Mouse (Mus musculus): ENCODE measurements around the gene Itgb6. TPM values are rescaled to one million over a fixed set of nuclear protein-coding genes. Genes with fewer than 3 reads are reported as not detected.

The Itgb6 gene
- polyA plus RNA-seq, 1 experiment: not detected

DNA sequence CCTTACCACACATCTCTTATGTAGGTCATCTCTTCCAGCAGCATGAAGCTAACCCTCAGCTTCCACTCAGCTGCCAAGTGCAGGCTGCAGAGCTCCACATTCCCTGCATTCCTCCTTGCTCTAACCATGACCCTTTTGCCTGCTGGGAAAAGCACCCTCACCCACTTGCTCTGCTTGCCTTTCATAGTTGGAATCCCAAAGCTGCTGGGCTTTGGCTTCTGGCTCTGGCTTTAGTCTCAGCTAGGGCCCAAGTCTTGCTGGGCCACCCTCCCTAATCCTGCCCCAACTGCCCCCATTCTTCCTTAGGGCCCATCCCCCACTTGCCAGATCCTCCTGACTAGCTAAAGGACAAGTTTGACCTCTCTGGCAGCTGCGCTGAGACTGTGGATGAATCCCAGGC, 24.3 kb downstream of the Itgb6 start:
- no peak for TF ChIP-seq GATA1 (IDR thresholded peaks at IDR 0.05; ENCODE audit: low read length)

DNA sequence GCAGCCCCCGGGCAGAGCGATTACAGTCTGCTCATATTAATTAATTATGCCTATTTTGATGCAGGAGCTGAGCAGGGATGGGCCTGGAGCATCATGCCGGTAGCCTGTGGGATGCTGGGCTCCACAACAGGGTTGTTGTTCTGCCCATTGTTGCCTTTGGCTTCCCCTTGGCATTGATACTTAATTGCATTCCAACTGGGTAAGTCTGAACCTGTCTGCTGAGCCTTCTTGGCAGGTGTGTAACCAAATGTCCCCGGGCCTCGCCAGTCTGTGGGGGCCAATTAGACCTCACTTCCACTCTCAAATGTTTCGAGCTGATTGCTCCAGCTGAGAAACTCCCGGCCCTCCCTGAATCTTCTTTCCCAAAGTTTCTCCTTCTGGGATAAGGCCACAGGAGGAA, 24.9 kb downstream of the Itgb6 start:
- TF ChIP-seq GATA1 (IDR thresholded peaks at IDR 0.05; ENCODE audit: low read length): no peak

- no peak for TF ChIP-seq GATA1 (IDR thresholded peaks at IDR 0.05; ENCODE audit: low read length)
Observed at GRCm38 (mm10) chr2:60696559-60696958, 25.9 kb downstream of the Itgb6 start.

GRCm38 (mm10) chr2:60695706-60696105, 26.7 kb downstream of the Itgb6 start:
- TF ChIP-seq GATA1 (IDR thresholded peaks at IDR 0.05; ENCODE audit: low read length): no peak

DNA sequence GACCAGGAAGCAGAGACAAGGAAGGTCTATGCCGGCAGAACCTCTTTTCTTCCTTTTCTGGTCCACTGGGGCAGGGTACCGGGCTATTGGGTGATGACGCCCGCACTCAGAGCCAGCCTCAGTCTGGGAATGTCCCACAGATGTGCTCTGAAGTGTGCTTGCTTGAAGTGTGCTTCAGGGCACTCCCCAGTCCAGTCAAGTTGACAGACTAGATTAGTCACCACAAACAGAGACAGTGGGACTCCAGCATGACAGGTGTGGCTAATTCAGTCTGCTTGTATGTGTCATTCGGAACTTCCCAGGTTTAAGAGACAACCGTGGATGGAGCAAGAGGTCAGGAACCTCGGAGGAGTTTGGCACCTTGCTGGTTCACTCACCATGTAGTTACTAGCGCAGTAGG, 27.9 kb downstream of the Itgb6 start:
- no peak for TF ChIP-seq GATA1 (IDR thresholded peaks at IDR 0.05; ENCODE audit: low read length)

DNA sequence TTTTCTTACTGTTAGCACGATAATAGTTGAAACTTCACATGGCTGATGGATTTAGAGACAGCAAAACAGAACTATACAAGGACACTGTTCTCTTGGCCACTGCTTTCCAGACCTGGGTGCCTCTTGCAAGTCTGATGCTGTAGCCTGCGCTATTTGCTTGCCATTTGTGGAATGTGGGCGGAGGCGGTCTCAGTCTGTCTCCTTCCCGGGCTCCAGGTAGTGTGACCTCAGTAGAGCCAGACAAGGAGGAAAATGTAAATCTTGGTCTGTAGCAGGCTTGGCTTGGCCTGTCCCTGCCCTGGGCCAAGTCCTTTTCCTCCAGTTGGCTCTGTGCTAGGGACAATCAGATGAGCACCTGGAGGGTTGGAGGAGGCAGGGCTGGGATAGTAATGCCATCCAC, 30.2 kb downstream of the Itgb6 start:
- TF ChIP-seq GATA1 (IDR thresholded peaks at IDR 0.05; ENCODE audit: low read length): no peak

- TF ChIP-seq GATA1 (IDR thresholded peaks at IDR 0.05; ENCODE audit: low read length): no peak
Observed at GRCm38 (mm10) chr2:60690212-60690611, 32.2 kb downstream of the Itgb6 start.

- TF ChIP-seq GATA1 (IDR thresholded peaks at IDR 0.05; ENCODE audit: low read length): no peak
Observed at GRCm38 (mm10) chr2:60688944-60689615, 33.4 kb downstream of the Itgb6 start.

DNA sequence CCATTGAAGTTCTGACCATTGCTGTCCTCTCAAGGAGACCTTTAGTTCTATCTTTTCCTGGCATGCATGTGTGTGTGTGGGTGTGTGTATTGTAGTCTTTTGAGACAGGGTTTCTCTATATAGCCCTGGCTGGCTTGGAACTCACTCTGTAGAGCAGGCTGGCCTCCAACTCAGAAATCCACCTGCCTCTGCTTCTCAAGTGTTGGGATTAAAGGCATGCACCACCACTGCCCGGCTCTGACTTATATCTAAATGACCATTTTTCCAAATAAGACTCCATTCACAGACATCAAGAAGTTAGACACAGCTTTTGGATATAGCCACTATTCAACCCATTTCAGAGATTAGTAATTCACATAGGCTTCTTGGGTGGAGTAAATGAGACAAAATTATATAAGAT, 34.3 kb downstream of the Itgb6 start:
- TF ChIP-seq GATA1 (IDR thresholded peaks at IDR 0.05; ENCODE audit: low read length): no peak

- TF ChIP-seq GATA1 (IDR thresholded peaks at IDR 0.05; ENCODE audit: low read length): no peak
Observed at GRCm38 (mm10) chr2:60685973-60686372, 36.5 kb downstream of the Itgb6 start.

GRCm38 (mm10) chr2:60684168-60684567, 38.3 kb downstream of the Itgb6 start:
- no peak for TF ChIP-seq GATA1 (IDR thresholded peaks at IDR 0.05; ENCODE audit: low read length)

- TF ChIP-seq GATA1 (IDR thresholded peaks at IDR 0.05; ENCODE audit: low read length): no peak
Observed at GRCm38 (mm10) chr2:60682554-60682953, 39.9 kb downstream of the Itgb6 start.

- TF ChIP-seq GATA1 (IDR thresholded peaks at IDR 0.05; ENCODE audit: low read length): no peak
Observed at GRCm38 (mm10) chr2:60674413-60674812, 48.0 kb downstream of the Itgb6 start.

DNA sequence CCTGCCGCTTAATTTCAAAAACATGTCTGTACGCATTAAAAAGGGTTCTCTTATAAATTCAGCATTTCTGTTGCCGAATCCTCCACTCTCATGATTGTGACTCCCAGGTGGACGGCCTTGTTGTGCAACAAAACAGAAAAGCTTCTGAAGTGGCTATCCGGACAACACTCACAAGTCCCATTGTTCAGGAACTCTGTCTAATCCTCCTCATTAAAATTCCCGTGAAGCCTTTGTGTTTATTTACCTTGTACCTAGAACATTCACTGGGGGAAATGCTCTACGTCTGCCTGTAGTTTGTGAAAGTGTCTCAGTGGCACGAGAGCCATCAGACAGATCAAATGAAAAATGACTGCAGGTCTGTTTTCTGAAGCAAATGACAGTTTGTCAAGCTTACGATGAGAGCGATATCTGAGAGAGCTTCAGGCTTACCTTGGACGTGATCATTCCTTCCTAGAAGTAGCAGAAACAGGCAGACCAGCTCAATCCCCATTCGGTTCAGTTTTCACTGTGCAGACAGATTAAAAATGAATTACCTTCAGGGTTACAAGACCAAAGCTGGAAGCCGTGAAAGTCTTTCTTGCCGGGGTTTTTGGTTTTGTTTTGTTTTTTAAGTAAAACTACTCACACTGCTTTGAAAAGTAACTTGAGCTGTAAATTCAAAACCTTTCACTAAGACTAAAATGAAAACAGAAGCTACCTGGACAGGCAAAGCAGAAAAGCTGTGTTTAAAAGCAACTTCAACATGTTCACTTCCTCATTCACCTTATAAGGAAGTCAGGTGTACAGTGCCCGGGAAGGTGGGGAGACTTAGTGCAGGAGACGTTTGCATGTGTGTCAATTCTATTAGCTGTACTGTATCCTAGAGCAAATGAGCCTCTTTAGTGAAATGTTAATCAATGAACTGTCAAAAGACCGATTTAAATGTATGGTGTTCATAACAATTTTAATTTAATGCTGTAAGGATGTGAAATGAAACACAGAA, 49.2 kb downstream of the Itgb6 start:
- TF ChIP-seq GATA1 (IDR thresholded peaks at IDR 0.05; ENCODE audit: low read length): no peak

- no peak for TF ChIP-seq GATA1 (IDR thresholded peaks at IDR 0.05; ENCODE audit: low read length)
Observed at GRCm38 (mm10) chr2:60671215-60671614, 51.2 kb downstream of the Itgb6 start.

GRCm38 (mm10) chr2:60663071-60663470, 59.4 kb downstream of the Itgb6 start:
- TF ChIP-seq GATA1 (IDR thresholded peaks at IDR 0.05; ENCODE audit: low read length): no peak

GRCm38 (mm10) chr2:60659993-60660392, 62.5 kb downstream of the Itgb6 start:
- TF ChIP-seq GATA1 (IDR thresholded peaks at IDR 0.05; ENCODE audit: low read length): no peak

Measured in G1E-ER4 (cell line).